Mouse (Mus musculus) lung, embryonic 15.5 days (tissue): ENCODE measurements around the gene Hsd11b2. TPM values are rescaled to one million over a fixed set of nuclear protein-coding genes. Genes with fewer than 3 reads are reported as not detected.

ENCODE experiments used
- ATAC-seq: fragments of 200-750 bp; cut with Nextera tagmentation; 2 replicates; pipeline ENCODE4 v1.8.0; 2017; ENCODE audit warnings: moderate number of reproducible peaks, borderline replicate concordance; ENCODE audit not compliant: low FRiP score, low TSS enrichment; ENCODE audit errors: extremely low read depth
- H3K27ac ChIP-seq: fragments of 300-500 bp; sonication (generic); 2 replicates; pipeline ENCODE4 v1.5.1; 2015; ENCODE audit warnings: moderate library complexity, mild to moderate bottlenecking, inconsistent platforms
- H3K27me3 ChIP-seq: fragments of 300-500 bp; sonication (generic); 2 replicates; pipeline ENCODE4 v1.6.1; 2015; ENCODE audit warnings: inconsistent platforms
- H3K36me3 ChIP-seq: fragments of 300-500 bp; sonication (generic); 2 replicates; pipeline ENCODE4 v1.6.1; 2015; ENCODE audit warnings: inconsistent platforms
- H3K4me1 ChIP-seq: fragments of 300-500 bp; sonication (generic); 2 replicates; pipeline ENCODE4 v1.6.1; 2015; ENCODE audit warnings: inconsistent platforms
- H3K4me2 ChIP-seq: fragments of 300-500 bp; sonication (generic); 2 replicates; pipeline ENCODE4 v1.6.1; 2015; ENCODE audit warnings: inconsistent platforms, mild to moderate bottlenecking, moderate library complexity
- H3K4me3 ChIP-seq: fragments of 300-500 bp; sonication (generic); 2 replicates; pipeline ENCODE4 v1.5.1; 2015; ENCODE audit warnings: mild to moderate bottlenecking, inconsistent platforms
- H3K9ac ChIP-seq: fragments of 300-500 bp; sonication (generic); 2 replicates; pipeline ENCODE4 v1.6.1; 2015; ENCODE audit warnings: inconsistent platforms
- H3K9me3 ChIP-seq: fragments of 300-500 bp; sonication (generic); 2 replicates; pipeline ENCODE4 v1.6.1; 2016; ENCODE audit warnings: inconsistent platforms
- WGBS: fragments of 180-500 bp; shearing (Covaris S2); methylation state at CpG from one replicate; pipeline ENCODE4 v1.1.7; 2015; 5-methylcytosine and 5-hydroxymethylcytosine counted together
- polyA plus RNA-seq: library from polyadenylated mRNA; unstranded; fragments of >200 nt; fragmentation: Nextera tagmentation; extraction: Ambion mirVana; gene quantifications from 2 replicates; pipeline ENCODE4 v1.2.1, GENCODE M21; 2015

Gene Hsd11b2
- polyA plus RNA-seq = 2.6 and 2.8 TPM in 2 replicates

DNA sequence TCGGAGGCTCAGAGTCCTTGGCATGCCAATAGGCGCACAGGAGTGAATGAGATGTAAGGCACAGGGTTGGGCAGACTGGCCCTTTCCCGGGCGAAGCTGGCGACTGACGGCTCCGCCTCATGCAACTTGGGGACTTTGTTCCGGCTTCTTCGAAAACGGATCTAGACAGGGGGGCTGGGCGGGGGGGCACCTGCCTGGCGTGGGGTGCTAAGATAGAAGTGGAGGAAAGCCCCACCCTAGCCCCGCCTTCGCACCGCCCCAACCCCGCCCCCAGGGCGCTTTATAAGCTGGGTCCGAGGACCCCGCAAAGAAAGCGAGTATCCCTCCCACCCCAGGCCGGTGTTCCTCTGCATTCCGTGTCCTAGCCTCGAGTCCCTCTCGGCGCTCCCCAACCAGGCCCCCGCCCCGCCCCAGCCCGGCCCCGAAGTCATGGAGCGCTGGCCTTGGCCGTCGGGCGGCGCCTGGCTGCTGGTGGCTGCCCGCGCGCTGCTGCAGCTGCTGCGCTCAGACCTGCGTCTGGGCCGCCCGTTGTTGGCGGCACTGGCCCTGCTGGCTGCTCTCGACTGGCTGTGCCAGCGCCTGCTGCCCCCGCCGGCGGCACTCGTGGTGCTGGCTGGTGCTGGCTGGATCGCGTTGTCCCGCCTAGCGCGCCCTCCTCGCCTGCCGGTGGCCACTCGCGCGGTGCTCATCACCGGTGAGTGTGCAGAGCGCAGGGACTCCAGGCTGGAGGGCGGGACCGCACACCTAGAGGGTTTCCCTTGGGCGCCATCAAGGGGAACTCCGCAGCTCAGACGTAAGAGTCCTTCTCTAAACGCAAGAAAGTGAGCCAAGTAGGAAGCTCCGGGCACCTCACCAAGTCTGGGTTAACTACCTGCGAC, at the start of gene Hsd11b2:
Gene Hsd11b2 (plus strand): TSS at position 320 of the 878 bp plus-strand sequence.
- peak within 1 kb of the TSS; percentile 55 for H3K4me3 ChIP-seq
- H3K36me3 ChIP-seq = no peaks in the 10 kb centered on the region; the same call in 1 of the 2 replicates
- H3K27me3 ChIP-seq = no peaks in the 10 kb centered on the region
- peak within 1 kb of the TSS; percentile 54 for H3K9ac ChIP-seq
- peak within 1 kb of the TSS; percentile 71 for H3K27ac ChIP-seq
- ATAC-seq = peak; percentile 53; the same call in 1 of the 2 replicates
- no peaks in the 10 kb centered on the region for H3K9me3 ChIP-seq
- H3K4me1 ChIP-seq = peaks cover 68% of the 10 kb centered on the region
- peak within 1 kb of the TSS; percentile 99 for H3K4me2 ChIP-seq
- under 1% methylated on average over 59 of the region's 68 CpGs for WGBS

GRCm38 (mm10) chr8:105469041-105469695, 49.4 kb upstream of the Hsd11b2 start:
- H3K27ac ChIP-seq = no peak overlapping the region
- no peak overlapping the region for H3K9ac ChIP-seq
- H3K4me1 ChIP-seq = peaks cover 64% of the 10 kb centered on the region
- H3K36me3 ChIP-seq = no peaks in the 10 kb centered on the region
- H3K9me3 ChIP-seq = no peaks in the 10 kb centered on the region
- no peak overlapping the region for H3K4me2 ChIP-seq
- 0 out of 2 replicates have a peak, but pooled peaks cover 6% of the 10 kb centered on the region for H3K27me3 ChIP-seq
- H3K4me3 ChIP-seq = no peak overlapping the region
- WGBS = 39% methylated on average over 6 of the region's 6 CpGs
- no peak for ATAC-seq

DNA sequence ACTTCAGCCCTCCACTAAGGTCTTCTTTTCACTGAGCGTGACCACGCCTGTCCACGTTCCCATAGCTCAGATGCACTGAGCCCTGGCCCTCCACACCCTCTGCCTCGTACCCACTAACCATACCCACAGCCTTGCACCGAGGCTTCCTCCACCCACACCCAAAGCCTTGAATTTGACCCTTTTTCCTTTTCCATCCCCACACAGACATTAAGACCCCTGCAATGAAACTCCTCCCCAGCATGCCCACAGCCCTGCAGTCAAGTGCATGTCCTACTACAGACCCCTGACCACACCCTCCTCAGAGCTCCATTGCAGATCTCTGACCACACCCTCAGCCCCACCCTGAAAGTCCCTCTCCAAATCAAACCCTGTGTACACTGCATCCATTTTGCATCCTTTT, 48.7 kb upstream of the Hsd11b2 start:
- 89% methylated on average over 5 of the region's 5 CpGs for WGBS
- H3K4me3 ChIP-seq = no peak overlapping the region

GRCm38 (mm10) chr8:105470262-105470661, 48.3 kb upstream of the Hsd11b2 start:
- Histone ChIP-seq H3K4me3 (no peak overlapping the region), H3K27ac (no peak overlapping the region), H3K4me1 (peaks cover 70% of the 10 kb centered on the region), H3K9me3 (no peaks in the 10 kb centered on the region), H3K4me2 (peak overlapping the region; percentile 58; the same call in 1 of the 2 replicates), H3K27me3 (0 out of 2 replicates have a peak, but pooled peaks cover 6% of the 10 kb centered on the region), H3K36me3 (no peaks in the 10 kb centered on the region), H3K9ac (no peak overlapping the region)
- no peak for ATAC-seq
- WGBS = 70% methylated on average over 5 of the region's 5 CpGs

More for the DNA sequence above, 48.7 kb upstream of the Hsd11b2 start:
- 0 out of 2 replicates have a peak, but pooled peaks cover 6% of the 10 kb centered on the region for H3K27me3 ChIP-seq
- no peak overlapping the region for H3K9ac ChIP-seq
- no peak overlapping the region for H3K27ac ChIP-seq
- peaks cover 66% of the 10 kb centered on the region for H3K4me1 ChIP-seq
- H3K4me2 ChIP-seq = 0 out of 2 replicates have a peak overlapping the region, but pooled peaks have one; percentile 58
- H3K9me3 ChIP-seq = no peaks in the 10 kb centered on the region
- ATAC-seq = no peak
- no peaks in the 10 kb centered on the region for H3K36me3 ChIP-seq

GRCm38 (mm10) chr8:105470681-105471313, 47.8 kb upstream of the Hsd11b2 start:
- Histone ChIP-seq H3K4me2 (peak overlapping the region; percentile 58), H3K9ac (peak overlapping the region; percentile 30; the same call in 1 of the 2 replicates), H3K27me3 (0 out of 2 replicates have a peak, but pooled peaks cover 6% of the 10 kb centered on the region), H3K27ac (peak overlapping the region; percentile 3; the same call in 1 of the 2 replicates), H3K4me1 (peaks cover 75% of the 10 kb centered on the region), H3K4me3 (peak overlapping the region; percentile 32), H3K36me3 (0 out of 2 replicates have a peak, but pooled peaks cover 3% of the 10 kb centered on the region), H3K9me3 (no peaks in the 10 kb centered on the region)
- 19% methylated on average over 11 of the region's 11 CpGs for WGBS
- no peak for ATAC-seq

DNA sequence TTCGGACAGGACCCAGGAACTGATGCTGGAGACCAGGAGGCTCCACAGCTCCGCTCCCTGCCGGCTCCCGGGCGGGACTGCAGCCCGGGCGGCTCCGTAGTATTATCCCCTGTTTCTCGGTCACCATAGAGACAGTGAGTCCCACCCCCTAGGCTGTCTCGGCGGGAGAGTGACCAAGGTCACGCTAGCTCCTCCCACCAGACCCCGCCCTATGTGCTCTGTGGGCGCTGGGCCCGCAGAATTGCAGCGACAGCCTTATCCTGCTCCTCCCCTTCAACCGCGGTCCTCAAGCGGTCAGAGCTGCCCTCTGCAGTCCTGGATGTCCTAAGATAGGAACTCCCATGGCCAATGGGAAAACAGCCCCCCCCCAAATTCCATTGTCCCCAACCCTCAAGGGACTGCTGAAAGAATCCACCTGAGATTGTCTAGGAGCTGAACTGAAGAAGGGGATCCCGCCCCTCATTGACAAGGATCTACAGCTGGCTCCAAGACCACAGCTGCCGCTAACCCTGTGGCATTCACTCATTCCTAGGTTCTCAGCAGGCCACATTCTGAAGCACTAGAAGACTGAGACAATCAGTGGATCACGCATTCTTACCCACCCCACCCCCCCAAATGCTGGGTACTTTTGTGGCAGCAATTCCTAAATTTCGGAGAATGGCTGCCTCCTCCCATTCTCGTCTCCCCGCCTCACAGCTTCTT, 47.1 kb upstream of the Hsd11b2 start, which contains the start of gene Tppp3:
Gene Tppp3 (minus strand): TSS at position 213 of the 702 bp plus-strand sequence.
- Histone ChIP-seq H3K4me3 (peak within 1 kb of the TSS; percentile 32), H3K36me3 (0 out of 2 replicates have a peak, but pooled peaks cover 6% of the 10 kb centered on the region), H3K9me3 (no peaks in the 10 kb centered on the region), H3K4me1 (peaks cover 71% of the 10 kb centered on the region), H3K27me3 (0 out of 2 replicates have a peak, but pooled peaks cover 6% of the 10 kb centered on the region), H3K27ac (peak within 1 kb of the TSS; percentile 56; the same call in 1 of the 2 replicates), H3K4me2 (peak within 1 kb of the TSS; percentile 58), H3K9ac (peak within 1 kb of the TSS; percentile 30; the same call in 1 of the 2 replicates)
- 8% methylated on average over 25 of the region's 25 CpGs for WGBS
- peak; percentile 93 for ATAC-seq

- Histone ChIP-seq H3K9me3 (no peaks in the 10 kb centered on the region), H3K27me3 (0 out of 2 replicates have a peak, but pooled peaks cover 6% of the 10 kb centered on the region)
- no peak for ATAC-seq
Observed at GRCm38 (mm10) chr8:105472414-105472932, 46.1 kb upstream of the Hsd11b2 start.

GRCm38 (mm10) chr8:105472983-105473382, 45.6 kb upstream of the Hsd11b2 start:
- no peak overlapping the region for H3K4me2 ChIP-seq
- no peak for ATAC-seq
- H3K4me1 ChIP-seq = peaks cover 58% of the 10 kb centered on the region
- no peak overlapping the region for H3K27ac ChIP-seq
- H3K9ac ChIP-seq = no peak overlapping the region
- H3K27me3 ChIP-seq = 0 out of 2 replicates have a peak, but pooled peaks cover 6% of the 10 kb centered on the region
- H3K36me3 ChIP-seq = 0 out of 2 replicates have a peak, but pooled peaks cover 6% of the 10 kb centered on the region
- no peak overlapping the region for H3K4me3 ChIP-seq
- no peaks in the 10 kb centered on the region for H3K9me3 ChIP-seq
- WGBS = 69% methylated on average over 9 of the region's 9 CpGs

More at GRCm38 (mm10) chr8:105472414-105472932, 46.1 kb upstream of the Hsd11b2 start:
- Histone ChIP-seq H3K27ac (no peak overlapping the region), H3K36me3 (0 out of 2 replicates have a peak, but pooled peaks cover 6% of the 10 kb centered on the region), H3K4me2 (no peak overlapping the region), H3K9ac (no peak overlapping the region), H3K4me1 (peaks cover 61% of the 10 kb centered on the region), H3K4me3 (no peak overlapping the region)
- WGBS = 45% methylated on average over 23 of the region's 23 CpGs

GRCm38 (mm10) chr8:105473816-105474606, 44.5 kb upstream of the Hsd11b2 start:
- no peak for ATAC-seq
- H3K9me3 ChIP-seq = no peaks in the 10 kb centered on the region
- H3K27ac ChIP-seq = peak overlapping the region; percentile 46
- H3K4me1 ChIP-seq = peaks cover 55% of the 10 kb centered on the region
- H3K27me3 ChIP-seq = 0 out of 2 replicates have a peak, but pooled peaks cover 6% of the 10 kb centered on the region
- no peak overlapping the region for H3K9ac ChIP-seq
- 31% methylated on average over 17 of the region's 17 CpGs for WGBS
- peak overlapping the region; percentile 13; the same call in 1 of the 2 replicates for H3K4me2 ChIP-seq
- H3K4me3 ChIP-seq = no peak overlapping the region
- H3K36me3 ChIP-seq = 0 out of 2 replicates have a peak, but pooled peaks cover 6% of the 10 kb centered on the region

DNA sequence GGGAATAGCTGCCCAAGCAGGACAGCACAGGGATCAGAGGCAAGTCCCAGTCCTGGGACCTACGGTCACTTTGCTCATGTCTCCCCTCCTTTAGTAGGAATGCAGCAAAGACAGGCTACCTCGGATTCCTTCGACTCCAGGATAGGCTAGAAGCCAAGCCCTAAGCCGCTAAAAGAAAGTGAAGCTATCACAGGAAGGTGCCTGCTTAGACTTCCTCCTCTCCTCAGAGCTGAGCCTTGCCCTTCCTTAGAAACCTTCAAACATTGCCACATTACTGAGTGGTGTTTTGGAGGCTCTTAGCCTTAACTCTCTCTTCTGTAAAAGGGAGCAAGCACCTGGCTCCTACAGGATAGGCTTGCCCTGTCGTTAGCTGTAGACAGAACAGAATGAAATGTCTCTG, 43.9 kb upstream of the Hsd11b2 start:
- H3K27ac ChIP-seq = peak overlapping the region; percentile 46
- H3K4me3 ChIP-seq = no peak overlapping the region
- H3K4me2 ChIP-seq = peak overlapping the region; percentile 13; the same call in 1 of the 2 replicates
- 27% methylated on average over 5 of the region's 5 CpGs for WGBS
- H3K9ac ChIP-seq = no peak overlapping the region
- H3K9me3 ChIP-seq = no peaks in the 10 kb centered on the region
- H3K4me1 ChIP-seq = peaks cover 48% of the 10 kb centered on the region
- 0 out of 2 replicates have a peak, but pooled peaks cover 6% of the 10 kb centered on the region for H3K27me3 ChIP-seq
- 0 out of 2 replicates have a peak, but pooled peaks cover 6% of the 10 kb centered on the region for H3K36me3 ChIP-seq
- no peak for ATAC-seq
